Mouse (Mus musculus): Measurements from ENCODE around the gene Grid2ip. TPM values are rescaled to one million over a fixed set of nuclear protein-coding genes. Genes with fewer than 3 reads are reported as not detected.
"Not testable (repeated sequence)": the region's sequence is repeated elsewhere in the genome, so short reads cannot be mapped to it uniquely, and the experiment has no call there.

The Grid2ip gene
- total RNA-seq, 2 experiments from 2014 or later = 1.6 to 1.8 TPM

GRCm38 (mm10) chr5:143363678-143364615, 6.8 kb downstream of the Grid2ip start:
- no peak for DNase-seq

GRCm38 (mm10) chr5:143367931-143368330, 10.8 kb downstream of the Grid2ip start:
- no peak for DNase-seq

GRCm38 (mm10) chr5:143369611-143370255, 12.6 kb downstream of the Grid2ip start:
- DNase-seq = no peak

- DNase-seq = no peak
These were observed 13.4 kb downstream of the Grid2ip start for GRCm38 (mm10) chr5:143370416-143371145.

GRCm38 (mm10) chr5:143371146-143371510, 14.0 kb downstream of the Grid2ip start:
- DNase-seq = no peak

- DNase-seq = no peak
These were observed 15.7 kb downstream of the Grid2ip start for GRCm38 (mm10) chr5:143372818-143373217.

- DNase-seq = peak; percentile 53 to 54
These were observed 18.1 kb downstream of the Grid2ip start for GRCm38 (mm10) chr5:143375242-143375641.

- DNase-seq = no peak
These were observed 19.0 kb downstream of the Grid2ip start for GRCm38 (mm10) chr5:143376156-143376555.

- no peak for DNase-seq
These were observed 29.9 kb downstream of the Grid2ip start for GRCm38 (mm10) chr5:143386797-143387621.

- DNase-seq = no peak
These were observed 37.0 kb downstream of the Grid2ip start for GRCm38 (mm10) chr5:143394184-143394583.

- not testable (repeated sequence) for DNase-seq
These were observed 37.8 kb downstream of the Grid2ip start for GRCm38 (mm10) chr5:143394966-143395365.

- no peak for DNase-seq
These were observed 38.5 kb downstream of the Grid2ip start for GRCm38 (mm10) chr5:143395649-143396048.

- no peak for DNase-seq
These were observed 43.4 kb downstream of the Grid2ip start for GRCm38 (mm10) chr5:143400501-143400900.

- no peak for DNase-seq
These were observed 44.4 kb downstream of the Grid2ip start for GRCm38 (mm10) chr5:143401556-143401955.

- DNase-seq = peak; percentile 86 to 88
These were observed 46.3 kb downstream of the Grid2ip start, which contains the start of gene Kdelr2 for GRCm38 (mm10) chr5:143403221-143404147. Gene Kdelr2 (plus strand): TSS chr5:143403838.

- DNase-seq = no peak
These were observed 47.2 kb downstream of the Grid2ip start for GRCm38 (mm10) chr5:143404148-143404930.

- DNase-seq = no peak
These were observed 48.1 kb downstream of the Grid2ip start for GRCm38 (mm10) chr5:143405200-143405599.

- no peak for DNase-seq
These were observed 49.4 kb downstream of the Grid2ip start for GRCm38 (mm10) chr5:143406548-143406947.

- no peak for DNase-seq
These were observed 52.1 kb downstream of the Grid2ip start for GRCm38 (mm10) chr5:143409239-143409638.

- DNase-seq = no peak
These were observed 53.8 kb downstream of the Grid2ip start for GRCm38 (mm10) chr5:143410841-143411395.
